Mouse (Mus musculus) intestine, embryonic 15.5 days (tissue): ENCODE measurements around the gene Gm3402. TPM values are rescaled to one million over a fixed set of nuclear protein-coding genes. Genes with fewer than 3 reads are reported as not detected.
"Not testable (repeated sequence)": the region's sequence is repeated elsewhere in the genome, so short reads cannot be mapped to it uniquely, and the experiment has no call there.

Source experiments
- ATAC-seq: fragments of 200-750 bp; cut with Nextera tagmentation; 2 replicates; pipeline ENCODE4 v1.8.0; 2017; ENCODE audit warnings: moderate TSS enrichment, moderate library complexity
- H3K27ac ChIP-seq: fragments of 300-500 bp; sonication (generic); 2 replicates; pipeline ENCODE4 v1.5.1; 2015; ENCODE audit warnings: mild to moderate bottlenecking, inconsistent platforms
- H3K27me3 ChIP-seq: fragments of 300-500 bp; sonication (generic); replicated peaks from 2 replicates; pipeline ENCODE4 v1.6.1; 2015; ENCODE audit warnings: inconsistent platforms
- H3K36me3 ChIP-seq: fragments of 300-500 bp; sonication (generic); 2 replicates; pipeline ENCODE4 v1.6.1; 2015; ENCODE audit warnings: inconsistent platforms
- H3K4me1 ChIP-seq: fragments of 300-500 bp; sonication (generic); replicated peaks from 2 replicates; pipeline ENCODE4 v1.6.1; 2015; ENCODE audit warnings: inconsistent platforms
- H3K4me2 ChIP-seq: fragments of 300-500 bp; sonication (generic); replicated peaks from 2 replicates; pipeline ENCODE4 v1.6.1; 2015; ENCODE audit warnings: mild to moderate bottlenecking, inconsistent platforms
- H3K4me3 ChIP-seq: fragments of 300-500 bp; sonication (generic); replicated peaks from 2 replicates; pipeline ENCODE4 v1.5.1; 2015; ENCODE audit warnings: inconsistent platforms
- H3K9ac ChIP-seq: fragments of 300-500 bp; sonication (generic); 2 replicates; pipeline ENCODE4 v1.6.1; 2015; ENCODE audit warnings: inconsistent platforms
- H3K9me3 ChIP-seq: fragments of 300-500 bp; sonication (generic); 2 replicates; pipeline ENCODE4 v1.6.1; 2016; ENCODE audit warnings: inconsistent platforms
- WGBS: fragments of 180-500 bp; shearing (Covaris S2); methylation state at CpG from one replicate; pipeline ENCODE4 v1.1.7; 2015; 5-methylcytosine and 5-hydroxymethylcytosine counted together
- polyA plus RNA-seq: library from polyadenylated mRNA; unstranded; fragments of >200 nt; fragmentation: Nextera tagmentation; extraction: Ambion mirVana; gene quantifications from 2 replicates; pipeline ENCODE4 v1.2.1, GENCODE M21; 2015

Gene Gm3402
- polyA plus RNA-seq, 1 experiment from 2014 or later = not detected

- not testable (repeated sequence) for H3K27ac ChIP-seq, ATAC-seq, H3K4me1 ChIP-seq, H3K36me3 ChIP-seq, H3K4me3 ChIP-seq, H3K9me3 ChIP-seq, H3K4me2 ChIP-seq, H3K27me3 ChIP-seq, H3K9ac ChIP-seq
- no CpG with 5 or more reads among the region's 3 CpGs for WGBS
These were observed 41.9 kb downstream of the Gm3402 start, which contains the start of gene Gm3415 for GRCm38 (mm10) chr5:146555836-146556235. Gene Gm3415, plus strand, starts transcription at chr5:146556136.

GRCm38 (mm10) chr5:146564259-146564658 lies 50.3 kb downstream of the Gm3402 start:
- no peak for ATAC-seq
- Histone ChIP-seq H3K36me3 (no peaks in the 10 kb centered on the region), H3K4me3 (no peak overlapping the region), H3K4me2 (no peak overlapping the region), H3K4me1 (no peaks in the 10 kb centered on the region), H3K9me3 (no peaks in the 10 kb centered on the region), H3K27me3 (no peaks in the 10 kb centered on the region), H3K27ac (no peak overlapping the region), H3K9ac (no peak overlapping the region)
- WGBS = 81% methylated on average over 1 of the region's 1 CpGs

Other genes with a start within 250 kb of the Gm3402 start
- 1.7 and 1.9 TPM in 2 replicates for gene Wasf3, start 129.1 kb upstream of the Gm3402 start, polyA plus RNA-seq
- not detected in 2 replicates for gene Gm6408, start 32.2 kb upstream of the Gm3402 start, polyA plus RNA-seq
- gene Gm6370, start 22.8 kb upstream of the Gm3402 start, polyA plus RNA-seq = not detected in 2 replicates
- not detected in 2 replicates for gene 4930449I24Rik, start 11.7 kb upstream of the Gm3402 start, polyA plus RNA-seq
- not detected in 2 replicates for gene Gm3404, start 11.7 kb downstream of the Gm3402 start, polyA plus RNA-seq
- not detected in 2 replicates for gene Gm3409, start 23.5 kb downstream of the Gm3402 start, polyA plus RNA-seq
- gene Gm3415, start 42.0 kb downstream of the Gm3402 start, polyA plus RNA-seq = not detected in 2 replicates
- gene Gpr12, start 71.1 kb downstream of the Gm3402 start, polyA plus RNA-seq = not detected in 2 replicates